Mouse (Mus musculus) liver, embryonic 12.5 days (tissue): ENCODE results near the gene Usp7. TPM values are rescaled to one million over a fixed set of nuclear protein-coding genes. Genes with fewer than 3 reads are reported as not detected.

Experiments
- ATAC-seq: fragments of 200-750 bp; cut with Nextera tagmentation; 2 replicates; pipeline ENCODE4 v1.8.0; 2017; ENCODE audit warnings: moderate number of reproducible peaks, mild to moderate bottlenecking, moderate library complexity
- H3K27ac ChIP-seq: fragments of 300-500 bp; sonication (generic); 2 replicates; pipeline ENCODE4 v1.5.1; 2016; ENCODE audit warnings: mild to moderate bottlenecking
- H3K27me3 ChIP-seq: fragments of 300-500 bp; sonication (generic); replicated peaks from 2 replicates; pipeline ENCODE4 v1.6.1; 2016; ENCODE audit warnings: mild to moderate bottlenecking, moderate library complexity
- H3K36me3 ChIP-seq: fragments of 300-500 bp; sonication (generic); 2 replicates; pipeline ENCODE4 v1.6.1; 2016; ENCODE audit warnings: mild to moderate bottlenecking, moderate library complexity
- H3K4me1 ChIP-seq: fragments of 300-500 bp; sonication (generic); 2 replicates; pipeline ENCODE4 v1.6.1; 2016
- H3K4me2 ChIP-seq: fragments of 300-500 bp; sonication (generic); 2 replicates; pipeline ENCODE4 v1.6.1; 2016; ENCODE audit warnings: mild to moderate bottlenecking, moderate library complexity
- H3K4me3 ChIP-seq: fragments of 300-500 bp; sonication (generic); 2 replicates; pipeline ENCODE4 v1.5.1; 2016; ENCODE audit warnings: mild to moderate bottlenecking, moderate library complexity
- H3K9ac ChIP-seq: fragments of 300-500 bp; sonication (generic); 2 replicates; pipeline ENCODE4 v1.6.1; 2016; ENCODE audit warnings: mild to moderate bottlenecking, moderate library complexity
- H3K9me3 ChIP-seq: fragments of 300-500 bp; sonication (generic); replicated peaks from 2 replicates; pipeline ENCODE4 v1.6.1; 2016; ENCODE audit warnings: mild to moderate bottlenecking, moderate library complexity
- WGBS: fragments of 180-500 bp; shearing (Covaris S2); methylation state at CpG from one replicate; pipeline ENCODE4 v1.1.7; 2016; ENCODE audit not compliant: insufficient replicate concordance; 5-methylcytosine and 5-hydroxymethylcytosine counted together
- polyA plus RNA-seq: library from polyadenylated mRNA; unstranded; fragments of >200 nt; fragmentation: Nextera tagmentation; extraction: Ambion mirVana; gene quantifications from 2 replicates; pipeline ENCODE4 v1.2.1, GENCODE M21; 2016

The Usp7 gene
- polyA plus RNA-seq, 1 experiment from 2014 or later, result 32.9 TPM

- whole genome bisulfite sequencing, result 70% methylated on average over 5 of the region's 5 CpGs
- Histone ChIP-seq H3K9me3 (no peaks in the 10 kb centered on the region), H3K27ac (peak overlapping the region; percentile 96), H3K4me2 (0 out of 2 replicates have a peak overlapping the region, but pooled peaks have one; percentile 18), H3K27me3 (peaks cover 5% of the 10 kb centered on the region; the same call in 1 of the 2 replicates), H3K4me1 (peaks cover 81% of the 10 kb centered on the region), H3K4me3 (no peak overlapping the region), H3K36me3 (peaks cover under 1% of the 10 kb centered on the region; the same call in 1 of the 2 replicates), H3K9ac (peak overlapping the region; percentile 50)
- no peak for ATAC-seq
These were observed 114.1 kb downstream of the Usp7 start for GRCm38 (mm10) chr16:8678035-8678434.

- H3K9me3 ChIP-seq, result no peaks in the 10 kb centered on the region
- ATAC-seq, result no peak
- H3K4me2 ChIP-seq, result peak overlapping the region; percentile 68
- peak overlapping the region; percentile 96 for H3K27ac ChIP-seq
- no peaks in the 10 kb centered on the region for H3K36me3 ChIP-seq
- H3K4me3 ChIP-seq, result peak overlapping the region; percentile 6; the same call in 1 of the 2 replicates
- WGBS, result 55% methylated on average over 4 of the region's 4 CpGs
- H3K4me1 ChIP-seq, result peaks cover 88% of the 10 kb centered on the region
- peaks cover 6% of the 10 kb centered on the region; the same call in 1 of the 2 replicates for H3K27me3 ChIP-seq
- peak overlapping the region; percentile 68 for H3K9ac ChIP-seq
These were observed 115.3 kb downstream of the Usp7 start for GRCm38 (mm10) chr16:8676800-8677199.

- Histone ChIP-seq H3K9ac (peak overlapping the region; percentile 68), H3K4me3 (peak overlapping the region; percentile 31), H3K27me3 (peaks cover 6% of the 10 kb centered on the region; the same call in 1 of the 2 replicates), H3K36me3 (no peaks in the 10 kb centered on the region), H3K4me2 (peak overlapping the region; percentile 68), H3K4me1 (peaks cover 91% of the 10 kb centered on the region), H3K27ac (peak overlapping the region; percentile 96), H3K9me3 (no peaks in the 10 kb centered on the region)
- 16% methylated on average over 2 of the region's 2 CpGs for WGBS
- peak; percentile 62 for ATAC-seq
These were observed 115.9 kb downstream of the Usp7 start for GRCm38 (mm10) chr16:8676228-8676627.

GRCm38 (mm10) chr16:8675559-8675958 lies 116.5 kb downstream of the Usp7 start:
- peak overlapping the region; percentile 68 for H3K9ac ChIP-seq
- H3K27me3 ChIP-seq, result peaks cover 6% of the 10 kb centered on the region; the same call in 1 of the 2 replicates
- no peaks in the 10 kb centered on the region for H3K36me3 ChIP-seq
- peak overlapping the region; percentile 68 for H3K4me2 ChIP-seq
- H3K4me3 ChIP-seq, result peak overlapping the region; percentile 31
- peaks cover 91% of the 10 kb centered on the region for H3K4me1 ChIP-seq
- WGBS, result 47% methylated on average over 8 of the region's 8 CpGs
- ATAC-seq, result peak; percentile 36
- peak overlapping the region; percentile 96 for H3K27ac ChIP-seq
- no peaks in the 10 kb centered on the region for H3K9me3 ChIP-seq

GRCm38 (mm10) chr16:8674165-8674564 lies 117.9 kb downstream of the Usp7 start:
- Histone ChIP-seq H3K27ac (peak overlapping the region; percentile 32), H3K9me3 (no peaks in the 10 kb centered on the region), H3K9ac (no peak overlapping the region), H3K27me3 (peaks cover 6% of the 10 kb centered on the region; the same call in 1 of the 2 replicates), H3K36me3 (peaks cover 3% of the 10 kb centered on the region), H3K4me2 (peak overlapping the region; percentile 46), H3K4me1 (peaks cover 91% of the 10 kb centered on the region), H3K4me3 (no peak overlapping the region)
- 1% methylated on average over 8 of the region's 8 CpGs for WGBS
- no peak for ATAC-seq

- Histone ChIP-seq H3K4me1 (peaks cover 91% of the 10 kb centered on the region), H3K9ac (no peak overlapping the region), H3K4me2 (peak overlapping the region; percentile 97), H3K9me3 (no peaks in the 10 kb centered on the region), H3K27me3 (peaks cover 6% of the 10 kb centered on the region; the same call in 1 of the 2 replicates), H3K27ac (no peak overlapping the region), H3K36me3 (peaks cover 11% of the 10 kb centered on the region), H3K4me3 (no peak overlapping the region)
- no peak for ATAC-seq
- 55% methylated on average over 6 of the region's 6 CpGs for WGBS
These were observed 118.8 kb downstream of the Usp7 start for GRCm38 (mm10) chr16:8673343-8673742.

- Histone ChIP-seq H3K36me3 (peaks cover 16% of the 10 kb centered on the region), H3K27me3 (peaks cover 6% of the 10 kb centered on the region; the same call in 1 of the 2 replicates), H3K9ac (peak overlapping the region; percentile 86), H3K4me2 (peak overlapping the region; percentile 97), H3K9me3 (no peaks in the 10 kb centered on the region), H3K4me3 (peak overlapping the region; percentile 83), H3K4me1 (peaks cover 91% of the 10 kb centered on the region), H3K27ac (peak overlapping the region; percentile 93)
- ATAC-seq, result no peak
These were observed 119.3 kb downstream of the Usp7 start for GRCm38 (mm10) chr16:8672811-8673210.

- ATAC-seq, result no peak
- WGBS, result under 1% methylated on average over 18 of the region's 18 CpGs
- H3K4me1 ChIP-seq, result peaks cover 91% of the 10 kb centered on the region
These were observed 119.8 kb downstream of the Usp7 start for GRCm38 (mm10) chr16:8672350-8672687.

GRCm38 (mm10) chr16:8671551-8672349 lies 120.4 kb downstream of the Usp7 start, which contains the start of gene Carhsp1:
Gene Carhsp1, minus strand, starts transcription at chr16:8672155.
- Histone ChIP-seq H3K36me3 (peaks cover 16% of the 10 kb centered on the region), H3K27ac (peak within 1 kb of the TSS; percentile 93), H3K27me3 (peaks cover 6% of the 10 kb centered on the region; the same call in 1 of the 2 replicates), H3K4me1 (peaks cover 91% of the 10 kb centered on the region), H3K9ac (peak within 1 kb of the TSS; percentile 86), H3K9me3 (no peaks in the 10 kb centered on the region), H3K4me3 (peak within 1 kb of the TSS; percentile 83), H3K4me2 (peak within 1 kb of the TSS; percentile 97)
- peak; percentile 82 for ATAC-seq
- WGBS, result under 1% methylated on average over 67 of the region's 67 CpGs

More at GRCm38 (mm10) chr16:8672350-8672687, 119.8 kb downstream of the Usp7 start:
- Histone ChIP-seq H3K27ac (peak overlapping the region; percentile 93), H3K36me3 (peaks cover 16% of the 10 kb centered on the region), H3K9me3 (no peaks in the 10 kb centered on the region), H3K4me3 (peak overlapping the region; percentile 83), H3K9ac (peak overlapping the region; percentile 86), H3K4me2 (peak overlapping the region; percentile 97), H3K27me3 (peaks cover 6% of the 10 kb centered on the region; the same call in 1 of the 2 replicates)

GRCm38 (mm10) chr16:8670041-8671035 lies 121.8 kb downstream of the Usp7 start:
- Histone ChIP-seq H3K27me3 (peaks cover 6% of the 10 kb centered on the region; the same call in 1 of the 2 replicates), H3K36me3 (peaks cover 26% of the 10 kb centered on the region), H3K4me2 (peak overlapping the region; percentile 97), H3K4me1 (peaks cover 91% of the 10 kb centered on the region), H3K27ac (peak overlapping the region; percentile 93), H3K9ac (peak overlapping the region; percentile 86), H3K9me3 (no peaks in the 10 kb centered on the region), H3K4me3 (peak overlapping the region; percentile 83)
- no peak for ATAC-seq
- whole genome bisulfite sequencing, result 18% methylated on average over 14 of the region's 15 CpGs

- peak overlapping the region; percentile 86 for H3K9ac ChIP-seq
- H3K4me1 ChIP-seq, result peaks cover 85% of the 10 kb centered on the region
- H3K9me3 ChIP-seq, result no peaks in the 10 kb centered on the region
- no peak for ATAC-seq
- H3K4me3 ChIP-seq, result 0 out of 2 replicates have a peak overlapping the region, but pooled peaks have one; percentile 83
- H3K27ac ChIP-seq, result no peak overlapping the region
- peaks cover 6% of the 10 kb centered on the region; the same call in 1 of the 2 replicates for H3K27me3 ChIP-seq
- peak overlapping the region; percentile 97 for H3K4me2 ChIP-seq
- peaks cover 30% of the 10 kb centered on the region for H3K36me3 ChIP-seq
- WGBS, result 67% methylated on average over 5 of the region's 5 CpGs
These were observed 122.7 kb downstream of the Usp7 start for GRCm38 (mm10) chr16:8669432-8669831.
